Mouse (Mus musculus) c-Kit-positive CD71-negative TER-119-negative erythroid progenitor cells, embryonic 14.5 days (primary cell): ENCODE results near the gene Zfp710.
A peak's percentile ranks its signal among the peaks of the same experiment; 100 is the strongest.

ENCODE experiments used
- DNase-seq: peaks from one replicate; pipeline ENCODE4 v3.0.0-alpha.2; 2013; ENCODE audit warnings: low read depth

The Zfp710 gene

DNA sequence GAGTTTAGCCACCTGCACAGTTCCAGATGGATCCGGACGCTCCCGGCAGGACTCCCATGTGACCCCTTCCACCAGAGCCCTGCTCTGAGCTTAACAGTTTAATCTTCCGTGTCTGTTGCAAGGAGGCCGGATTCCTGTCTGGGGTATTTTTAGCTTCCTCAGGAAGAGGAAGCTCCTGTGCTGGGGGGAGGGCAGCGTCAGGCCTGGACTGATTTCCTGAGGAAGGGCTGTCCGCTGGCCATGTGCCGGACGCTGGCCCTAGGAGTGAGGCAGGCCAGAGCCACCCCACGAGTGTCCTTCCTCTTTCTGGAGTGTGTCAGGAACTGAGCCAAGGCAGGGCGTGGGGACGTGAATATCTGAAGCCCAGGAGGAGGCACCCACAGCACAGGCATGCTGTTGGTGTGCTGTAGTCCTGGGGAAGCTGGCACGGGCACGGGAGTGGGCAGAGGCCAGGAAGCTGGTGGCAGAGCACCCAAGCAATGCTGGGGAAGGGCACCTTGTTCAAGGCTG lies 54.2 kb downstream of the Zfp710 start:
- peak; percentile 41 for DNase-seq

- no peak for DNase-seq
These were observed 57.3 kb downstream of the Zfp710 start for GRCm38 (mm10) chr7:80081586-80082554.

- peak; percentile 78 for DNase-seq
These were observed 59.9 kb downstream of the Zfp710 start for GRCm38 (mm10) chr7:80084484-80084931.

GRCm38 (mm10) chr7:80085970-80086715 lies 61.5 kb downstream of the Zfp710 start:
- DNase-seq, result no peak

DNA sequence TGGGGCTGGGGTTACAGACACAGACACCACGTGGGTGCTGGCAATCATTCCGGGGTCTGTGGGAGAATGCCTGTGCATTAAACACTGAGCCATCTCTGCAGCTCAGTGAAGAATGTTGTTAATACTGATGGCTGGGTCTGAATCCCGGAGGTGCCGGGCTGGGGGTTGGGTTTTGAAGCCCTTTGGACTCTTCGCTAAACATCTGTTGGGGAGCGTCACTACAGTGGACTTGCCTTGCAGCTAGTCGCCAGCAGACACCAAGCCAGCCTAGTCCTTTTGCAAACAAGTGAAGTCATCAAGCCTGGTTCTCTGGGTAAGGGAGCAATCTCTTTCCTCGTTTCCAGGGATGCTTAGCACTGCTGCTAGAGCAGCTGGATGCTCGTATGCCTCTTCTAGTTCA lies 63.6 kb downstream of the Zfp710 start:
- DNase-seq, result no peak

DNA sequence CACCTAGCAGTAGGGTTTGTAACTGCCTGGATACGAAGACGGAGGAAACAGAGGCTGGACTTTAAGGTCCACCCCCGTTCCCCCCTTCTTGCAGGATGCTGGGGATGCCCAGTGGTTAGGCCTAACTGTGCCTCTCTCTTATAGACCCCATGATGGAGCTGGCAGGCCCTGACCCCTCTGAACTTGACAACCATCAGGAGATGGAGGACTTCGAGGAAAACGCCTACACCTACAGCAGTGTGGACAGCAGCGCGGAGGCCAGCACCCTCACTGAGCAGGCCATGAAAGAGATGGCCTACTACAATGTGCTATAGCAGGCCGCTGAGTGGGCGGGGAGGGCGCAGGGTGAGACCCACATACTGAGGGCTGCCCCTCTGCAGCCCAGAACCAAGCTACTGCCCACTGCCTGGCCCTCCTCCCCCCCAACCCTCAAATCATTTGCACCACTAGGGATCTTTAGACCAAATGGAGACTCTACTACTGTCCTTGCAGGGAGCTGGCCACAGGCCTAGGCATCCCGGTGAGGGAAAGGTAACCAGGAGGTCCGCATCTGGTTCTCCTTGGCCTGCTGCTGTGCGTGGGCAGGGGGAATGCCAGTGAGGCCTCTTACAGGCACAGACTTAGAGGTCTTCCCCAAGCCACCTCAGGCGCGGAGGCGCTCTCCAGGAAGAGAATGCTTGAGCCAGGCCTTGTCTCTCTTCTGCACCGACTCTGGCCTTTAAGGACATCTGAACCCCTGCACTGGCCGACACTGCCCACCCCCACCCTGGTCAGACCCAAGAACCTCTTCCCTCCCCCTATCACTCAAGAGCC lies 65.8 kb downstream of the Zfp710 start:
- no peak for DNase-seq

DNA sequence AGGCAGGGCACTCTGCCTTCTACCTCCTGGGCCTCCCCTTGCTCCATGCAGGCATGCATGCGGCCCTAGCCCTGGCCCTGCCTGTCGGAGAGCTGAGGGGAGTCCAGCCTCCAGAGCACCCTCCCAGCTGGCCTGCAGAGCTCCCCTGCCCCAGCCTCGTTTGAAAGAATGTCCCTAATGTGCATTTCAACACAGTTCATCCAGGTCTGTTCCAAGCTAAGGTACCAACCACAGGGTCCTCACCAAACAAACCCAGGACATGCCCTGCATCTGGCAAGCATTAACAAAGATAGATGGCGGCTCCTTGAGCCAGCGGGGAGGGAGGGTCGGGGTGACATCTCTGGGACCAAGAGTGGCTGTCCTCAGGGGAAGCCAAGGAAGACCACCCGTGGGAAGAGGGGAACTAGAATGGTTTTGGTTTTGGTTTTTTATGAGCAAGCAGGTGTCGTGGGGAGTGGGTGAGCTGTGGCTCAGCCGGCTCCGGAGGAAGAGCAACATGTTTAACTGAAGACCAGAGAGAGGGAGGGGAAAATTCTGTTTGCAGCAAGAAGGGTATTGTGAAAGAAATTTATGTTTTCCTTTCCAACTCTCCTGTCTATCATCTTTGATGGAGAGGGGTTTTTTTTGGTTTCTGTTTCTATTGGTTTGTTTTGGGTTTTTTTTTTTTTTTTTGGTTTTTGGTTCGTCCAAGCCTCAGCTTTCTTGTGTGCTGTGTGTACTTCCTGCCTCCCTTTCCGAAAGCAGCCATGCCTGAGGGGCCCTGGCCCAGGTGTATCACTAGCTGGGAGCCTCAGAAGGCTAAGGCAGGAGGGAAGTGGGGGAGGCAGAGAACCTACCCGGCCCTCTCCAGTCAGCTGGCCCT lies 66.6 kb downstream of the Zfp710 start:
- no peak for DNase-seq

DNA sequence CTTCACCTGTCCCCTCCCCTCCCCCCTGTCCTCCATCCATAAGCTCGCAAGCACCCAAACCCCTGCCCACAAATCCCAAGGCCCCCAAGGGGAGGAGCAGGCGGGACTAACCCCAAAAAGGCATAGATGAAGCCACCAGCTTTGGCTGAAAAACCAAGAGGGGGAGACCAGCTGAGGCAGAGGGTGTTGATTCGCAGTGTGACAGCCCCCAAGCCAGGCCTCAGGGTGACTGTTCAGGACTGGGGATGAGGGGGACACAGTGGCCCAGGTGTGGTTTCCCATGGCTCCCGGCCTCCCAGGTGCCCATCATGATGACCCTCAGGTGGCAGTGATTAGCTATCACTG lies 67.2 kb downstream of the Zfp710 start:
- DNase-seq, result no peak

- no peak for DNase-seq
These were observed 67.9 kb downstream of the Zfp710 start for GRCm38 (mm10) chr7:80092351-80093046.

DNA sequence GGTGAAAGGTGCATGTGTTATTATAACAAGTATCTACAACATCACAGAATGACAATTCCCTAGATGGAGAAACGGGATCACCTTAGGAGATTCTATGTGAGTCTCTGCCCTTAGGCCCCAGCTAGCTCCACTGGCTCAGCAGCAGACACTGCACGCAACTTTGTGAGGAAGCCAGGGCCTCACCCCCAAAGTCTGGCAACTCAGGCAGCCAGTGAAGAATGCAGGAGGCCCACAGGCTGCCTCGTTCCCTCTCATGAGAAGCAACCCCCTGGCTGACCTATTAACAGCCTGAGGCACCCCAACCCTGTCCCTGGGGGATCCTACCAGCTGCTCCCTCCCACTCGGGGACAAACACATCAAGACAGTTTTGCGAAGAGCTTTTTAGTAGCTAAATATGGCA lies 69.9 kb downstream of the Zfp710 start:
- DNase-seq, result no peak

DNA sequence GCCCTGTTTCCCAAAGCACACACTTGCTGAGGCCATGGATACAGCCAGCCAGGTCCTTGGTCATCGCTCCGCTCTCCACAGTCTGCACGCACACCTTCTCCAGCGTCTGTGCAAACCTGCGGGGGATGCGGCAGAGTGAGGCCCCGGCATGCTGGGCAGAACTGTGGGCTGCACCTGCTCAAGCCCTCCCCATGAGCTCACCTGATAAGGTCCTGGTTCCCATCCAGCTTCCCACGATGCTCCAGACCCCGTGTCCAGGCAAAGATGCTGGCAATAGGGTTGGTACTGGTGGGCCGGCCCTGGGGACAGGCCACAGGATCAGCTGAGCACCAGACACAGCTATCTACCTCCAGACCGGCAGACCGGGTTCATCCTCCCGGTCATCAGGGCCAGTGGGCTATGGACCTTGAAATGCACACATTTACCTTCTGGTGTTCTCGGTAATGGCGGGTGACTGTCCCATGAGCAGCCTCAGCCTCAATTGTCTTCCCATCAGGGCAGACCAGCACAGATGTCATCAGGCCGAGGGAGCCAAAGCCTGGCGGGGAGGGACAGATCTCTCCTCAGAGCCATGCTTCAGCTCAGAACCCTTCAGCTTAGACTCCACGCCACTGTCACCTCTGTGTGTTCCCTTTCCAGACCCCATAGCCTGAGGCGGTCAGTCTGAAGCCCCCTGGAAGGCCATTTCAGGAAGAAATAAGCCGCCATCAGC lies 71.1 kb downstream of the Zfp710 start:
- DNase-seq, result no peak

- DNase-seq, result no peak
These were observed 73.9 kb downstream of the Zfp710 start for GRCm38 (mm10) chr7:80098389-80098976.

DNA sequence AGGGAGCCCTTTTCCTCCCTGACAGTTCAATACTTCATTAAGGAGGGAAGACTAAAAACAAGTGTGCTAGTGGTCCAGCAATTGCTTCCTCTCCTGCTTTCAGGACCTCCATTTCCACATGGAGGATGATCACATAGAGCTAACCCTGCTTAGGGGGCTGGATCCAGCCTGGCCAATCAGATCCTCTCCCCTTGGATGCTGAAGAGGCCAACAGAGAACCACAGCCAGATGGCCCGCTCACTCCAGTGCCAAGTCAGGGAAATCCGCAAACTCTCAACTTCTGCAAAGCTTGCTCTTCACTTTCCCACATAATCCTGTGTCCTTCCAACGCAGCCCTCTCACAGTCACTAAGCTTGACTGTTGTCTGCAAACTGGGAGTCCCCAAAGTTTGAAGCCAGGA lies 78.7 kb downstream of the Zfp710 start:
- DNase-seq, result no peak

- no peak for DNase-seq
These were observed 81.2 kb downstream of the Zfp710 start for GRCm38 (mm10) chr7:80105637-80106390.

GRCm38 (mm10) chr7:80106441-80106840 lies 81.8 kb downstream of the Zfp710 start:
- no peak for DNase-seq

- DNase-seq, result no peak
These were observed 86.7 kb downstream of the Zfp710 start for GRCm38 (mm10) chr7:80111066-80112045.

DNA sequence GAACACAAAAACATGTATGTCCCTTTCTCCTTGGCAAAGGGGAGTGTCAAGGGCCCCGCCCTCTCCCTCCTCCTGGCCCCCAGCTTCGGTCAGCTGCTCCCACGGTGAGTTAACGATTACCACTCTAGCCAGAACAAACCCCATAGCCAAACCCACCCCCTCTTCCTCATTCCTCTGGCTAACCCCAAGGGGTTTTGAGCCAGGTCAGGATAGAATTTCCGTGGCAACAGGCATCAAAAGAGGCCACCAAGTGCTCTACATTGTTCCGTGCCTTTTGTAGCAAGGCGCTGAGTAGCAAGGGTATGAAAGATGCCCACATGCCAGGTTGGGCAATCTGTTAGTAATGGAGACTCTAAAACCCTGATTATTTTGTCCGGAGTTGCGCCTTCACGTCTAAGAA lies 89.4 kb downstream of the Zfp710 start:
- no peak for DNase-seq
